Mouse (Mus musculus) cerebellum, postnatal 25 days (tissue): Measurements from ENCODE around the gene Krt18.
"Not testable (repeated sequence)": the region's sequence is repeated elsewhere in the genome, so short reads cannot be mapped to it uniquely, and the experiment has no call there.

Experiments
- DNase-seq, 2 experiments: peaks; one replicate each; pipeline ENCODE4 v3.0.0; 2021; ENCODE audit warnings: mixed read lengths in 2 of 2

Gene Krt18

GRCm38 (mm10) chr15:102070476-102071467 lies 42.8 kb downstream of the Krt18 start:
- no peak for DNase-seq

- no peak for DNase-seq
These were observed 45.1 kb downstream of the Krt18 start for GRCm38 (mm10) chr15:102072963-102073558.

- peak; percentile 99 to 100 for DNase-seq
These were observed 45.6 kb downstream of the Krt18 start, which contains the start of gene Eif4b for GRCm38 (mm10) chr15:102073559-102074069. TSS of gene Eif4b (plus strand) at chr15:102073773.

GRCm38 (mm10) chr15:102074070-102074731 lies 46.2 kb downstream of the Krt18 start:
- peak; percentile 66 to 78 for DNase-seq

- no peak for DNase-seq
These were observed 47.1 kb downstream of the Krt18 start for GRCm38 (mm10) chr15:102074876-102075585.

GRCm38 (mm10) chr15:102077111-102077677 lies 49.2 kb downstream of the Krt18 start:
- DNase-seq = no peak

GRCm38 (mm10) chr15:102079221-102079620 lies 51.2 kb downstream of the Krt18 start:
- no peak for DNase-seq

GRCm38 (mm10) chr15:102079924-102080323 lies 51.9 kb downstream of the Krt18 start:
- not testable (repeated sequence) for DNase-seq

- no peak for DNase-seq
These were observed 52.4 kb downstream of the Krt18 start for GRCm38 (mm10) chr15:102080429-102080828.
